8 mouse cellular contexts compared by ENCODE assay signal in the genomic region with DNA sequence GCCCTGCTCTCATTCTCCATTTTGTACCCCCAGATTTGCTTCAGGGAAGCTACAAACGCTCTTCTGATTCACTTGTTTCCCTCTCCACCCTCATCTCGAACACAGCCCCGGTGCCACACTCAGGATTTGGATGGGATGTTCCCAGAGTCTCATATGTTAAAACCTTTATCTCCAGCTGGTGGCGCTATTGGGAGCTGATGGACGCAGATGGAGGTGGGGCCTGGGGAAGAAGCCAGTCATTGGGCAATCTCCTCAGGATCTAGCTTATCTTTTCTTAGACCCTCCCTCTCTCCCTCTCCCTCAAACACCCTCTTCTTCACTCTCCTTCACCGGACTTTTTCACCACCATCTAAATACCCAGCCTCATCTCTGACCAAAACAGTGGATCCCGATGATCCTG. TPM values are rescaled to one million over a fixed set of nuclear protein-coding genes. Genes with fewer than 3 reads are reported as not detected.
DNase-seq lines count a peak whose midpoint lies in the region; ATAC-seq and TF ChIP-seq lines count a peak whose summit lies in the region.
"Had no signal": no experiment of that assay in that cellular context is flagged by ENCODE, and none has a peak within 500 bp of the region (broad histone marks: within the 10 kb centered on the region; RNA-seq: fewer than 3 reads in every experiment).

No protein-coding gene starts in this region.

- H3K4me1 ChIP-seq in midbrain, embryonic 10.5 days, result peaks cover 11% of the 10 kb centered on the region
- H3K4me1 ChIP-seq in midbrain, embryonic 15.5 days, result peaks cover 10% of the 10 kb centered on the region
- H3K4me1 ChIP-seq in MEL (ENCODE audit: control insufficient read depth in 1 of 2, insufficient read depth in 2 of 2, low read length in 2 of 2), result no peaks in the 10 kb centered on the region
- H3K4me1 ChIP-seq in liver, embryonic 13.5 days (replicated peaks), result no peaks in the 10 kb centered on the region
- H3K4me1 ChIP-seq: stomach, embryonic 15.5 days had no signal

- H3K27ac ChIP-seq in midbrain, embryonic 10.5 days (replicated peaks), result no peak overlapping the region
- no peak overlapping the region for H3K27ac ChIP-seq in midbrain, embryonic 15.5 days
- no peak overlapping the region for H3K27ac ChIP-seq in MEL (ENCODE audit: control insufficient read depth, low read depth, low read length)
- H3K27ac ChIP-seq in liver, embryonic 13.5 days, result no peak overlapping the region
- H3K27ac ChIP-seq: stomach, embryonic 15.5 days had no signal

- no peaks in the 10 kb centered on the region for H3K9me3 ChIP-seq in midbrain, embryonic 10.5 days (replicated peaks)
- no peaks in the 10 kb centered on the region for H3K9me3 ChIP-seq in midbrain, embryonic 15.5 days
- no peaks in the 10 kb centered on the region for H3K9me3 ChIP-seq in MEL (replicated peaks; ENCODE audit: insufficient read depth, low read length)
- no peaks in the 10 kb centered on the region for H3K9me3 ChIP-seq in liver, embryonic 13.5 days (replicated peaks)
- H3K9me3 ChIP-seq: stomach, embryonic 15.5 days had no signal

- no peak for TF ChIP-seq POLR2A in MEL (IDR thresholded peaks at IDR 0.05; ENCODE audit: control insufficient read depth in 1 of 2, insufficient read depth in 1 of 2, low read depth in 1 of 2, low read length in 2 of 2, poor library complexity in 1 of 2)

- no peak overlapping the region for H3K4me2 ChIP-seq in midbrain, embryonic 15.5 days
- no peak overlapping the region for H3K4me2 ChIP-seq in liver, embryonic 13.5 days
- H3K4me2 ChIP-seq: stomach, embryonic 15.5 days had no signal

- no peak overlapping the region for H3K9ac ChIP-seq in midbrain, embryonic 15.5 days
- H3K9ac ChIP-seq in MEL (ENCODE audit: control insufficient read depth, low read depth, low read length, poor library complexity, severe bottlenecking), result no peak overlapping the region
- no peak overlapping the region for H3K9ac ChIP-seq in liver, embryonic 13.5 days
- H3K9ac ChIP-seq: stomach, embryonic 15.5 days had no signal

- peak; percentile 49 to 66 (median 59); a peak in 5 of 6 replicates for TF ChIP-seq CTCF in MEL (IDR thresholded peaks at IDR 0.05 in 2 of 3, conservative IDR thresholded peaks at IDR 0.05 in 1 of 3; ENCODE audit: control insufficient read depth in 1 of 3, insufficient read depth in 1 of 3, low read depth in 2 of 3, low read length in 3 of 3, poor library complexity in 1 of 3, severe bottlenecking in 1 of 3)

- peak; percentile 56 for TF ChIP-seq RAD21 in MEL (IDR thresholded peaks at IDR 0.05; ENCODE audit: low read depth, low read length)

- no peaks in the 10 kb centered on the region for H3K27me3 ChIP-seq in midbrain, embryonic 10.5 days (ENCODE audit: low read depth, poor library complexity, severe bottlenecking)
- no peaks in the 10 kb centered on the region for H3K27me3 ChIP-seq in midbrain, embryonic 15.5 days (replicated peaks)
- no peaks in the 10 kb centered on the region; a peak in 1 of 4 replicates for H3K27me3 ChIP-seq in MEL (ENCODE audit: control insufficient read depth in 1 of 2, insufficient read depth in 2 of 2, low read length in 2 of 2)
- no peaks in the 10 kb centered on the region for H3K27me3 ChIP-seq in liver, embryonic 13.5 days
- H3K27me3 ChIP-seq: stomach, embryonic 15.5 days had no signal

- H3K79me2 ChIP-seq in MEL (ENCODE audit: control insufficient read depth, insufficient read depth, low read length, poor library complexity), result no peaks in the 10 kb centered on the region

- H3K36me3 ChIP-seq in midbrain, embryonic 10.5 days, result no peaks in the 10 kb centered on the region
- H3K36me3 ChIP-seq in midbrain, embryonic 15.5 days (replicated peaks), result no peaks in the 10 kb centered on the region
- no peaks in the 10 kb centered on the region for H3K36me3 ChIP-seq in MEL (ENCODE audit: control insufficient read depth in 1 of 2, insufficient read depth in 2 of 2, low read length in 2 of 2)
- H3K36me3 ChIP-seq in liver, embryonic 13.5 days, result no peaks in the 10 kb centered on the region
- H3K36me3 ChIP-seq: stomach, embryonic 15.5 days had no signal

- DNase-seq in midbrain, embryonic 10.5 days (ENCODE audit: low spot score), result peak; percentile 33
- peak; percentile 47 for DNase-seq in MEL (ENCODE audit: low read depth, low spot score)
- peak; percentile 72 for DNase-seq in adrenal gland, postnatal 14 days
- DNase-seq in embryo, embryonic 9.5 days (ENCODE audit: extremely low spot score), result peak; percentile 42
- DNase-seq in liver, embryonic 13.5 days, result peak; percentile 10
- peak; percentile 45 for DNase-seq in thymus, postnatal 4 days

- ATAC-seq in midbrain, embryonic 15.5 days (replicated peaks), result no peak
- no peak for ATAC-seq in liver, embryonic 13.5 days (ENCODE audit: low read depth)

- no peak overlapping the region for H3K4me3 ChIP-seq in midbrain, embryonic 10.5 days
- H3K4me3 ChIP-seq in midbrain, embryonic 15.5 days, result no peak overlapping the region
- no peak overlapping the region for H3K4me3 ChIP-seq in MEL (ENCODE audit: control insufficient read depth in 1 of 2, insufficient read depth in 1 of 2, low read depth in 2 of 2, low read length in 2 of 2)
- no peak overlapping the region for H3K4me3 ChIP-seq in liver, embryonic 13.5 days (replicated peaks)
- H3K4me3 ChIP-seq: stomach, embryonic 15.5 days had no signal

- WGBS in midbrain, embryonic 10.5 days, result 30% methylated on average over 7 of the region's 7 CpGs
- WGBS in midbrain, embryonic 15.5 days, result 29% methylated on average over 7 of the region's 7 CpGs
- 27% methylated on average over 7 of the region's 7 CpGs for WGBS in liver, embryonic 13.5 days (ENCODE audit: insufficient replicate concordance)

- no peak for TF ChIP-seq EP300 in MEL (IDR thresholded peaks at IDR 0.05; ENCODE audit: low read depth in 1 of 2, low read length in 2 of 2)

TF ChIP-seq in MEL, 35 proteins besides CTCF, POLR2A, EP300 and RAD21:
- peak; percentile 48 for TF ChIP-seq ZC3H11A (IDR thresholded peaks at IDR 0.05; ENCODE audit: low read depth, low read length)
- TF ChIP-seq GATA1 (IDR thresholded peaks at IDR 0.05; ENCODE audit: low read depth, low read length), result 0 out of 2 replicates have a peak, but pooled peaks have one; percentile 6
- no peak for TF ChIP-seq MYC (IDR thresholded peaks at IDR 0.05; ENCODE audit: low read depth, low read length)
- TF ChIP-seq JUND (IDR thresholded peaks at IDR 0.05; ENCODE audit: low read depth, low read length), result no peak
- peak; percentile 65 for TF ChIP-seq SMC3 (IDR thresholded peaks at IDR 0.05; ENCODE audit: low read depth, low read length)
- no peak for TF ChIP-seq UBTF (IDR thresholded peaks at IDR 0.05; ENCODE audit: borderline replicate concordance, insufficient read depth, low read depth, low read length)

RNA-seq across cellular contexts. Expression of gene Neu2, which starts 31.9 kb away (rescaled TPM):
- not detected in 2 replicates for polyA plus RNA-seq in midbrain, embryonic 10.5 days (2016; fragmentation: Nextera tagmentation; extraction: Ambion mirVana)
- 0.15 and 0.46 TPM in 2 replicates for polyA plus RNA-seq in midbrain, embryonic 15.5 days (2015; fragmentation: Nextera tagmentation; extraction: Ambion mirVana)
- total RNA-seq in MEL (2012; rRNA removed), result not detected in 2 replicates
- not detected for polyA plus RNA-seq in MEL (2012; ENCODE audit: insufficient read depth in 1 of 2, insufficient read length in 2 of 2, low read depth in 1 of 2, low replicate concordance in 2 of 2, missing spikeins in 1 of 2)
- not detected in 2 replicates for total RNA-seq in adrenal gland, postnatal 14 days (2021)
- 0.38 and 0.75 TPM in 2 replicates for polyA plus RNA-seq in liver, embryonic 13.5 days (2015; fragmentation: Nextera tagmentation; extraction: Ambion mirVana)

RNA-seq across cellular contexts. Expression of gene Ngef, which starts 32.1 kb away (rescaled TPM):
- 5.2 and 7.4 TPM in 2 replicates for polyA plus RNA-seq in midbrain, embryonic 10.5 days (2016; fragmentation: Nextera tagmentation; extraction: Ambion mirVana)
- polyA plus RNA-seq in midbrain, embryonic 15.5 days (2015; fragmentation: Nextera tagmentation; extraction: Ambion mirVana), result 22.1 and 24.4 TPM in 2 replicates
- total RNA-seq in MEL (2012; rRNA removed), result not detected in 2 replicates
- not detected for polyA plus RNA-seq in MEL (2012; ENCODE audit: insufficient read depth in 1 of 2, insufficient read length in 2 of 2, low read depth in 1 of 2, low replicate concordance in 2 of 2, missing spikeins in 1 of 2)
- total RNA-seq in adrenal gland, postnatal 14 days (2021), result 0.64 and 3.6 TPM in 2 replicates
- polyA plus RNA-seq in liver, embryonic 13.5 days (2015; fragmentation: Nextera tagmentation; extraction: Ambion mirVana), result 3.8 and 4.1 TPM in 2 replicates

Comparison
In these comparisons a context has a peak if more than half of its experiments do, and no peak if none do; other contexts are left out.
1. DNase-seq: peak in every context shown above with its lines; median percentile 72 in adrenal gland, postnatal 14 days; 47 in MEL; 45 in thymus, postnatal 4 days; 42 in embryo, embryonic 9.5 days; 33 in midbrain, embryonic 10.5 days; 10 in liver, embryonic 13.5 days.